Mouse (Mus musculus) embryonic facial prominence, embryonic 13.5 days (tissue): Measurements from ENCODE around the gene Ntrk1. TPM values are rescaled to one million over a fixed set of nuclear protein-coding genes. Genes with fewer than 3 reads are reported as not detected.

Experiments
- polyA plus RNA-seq: library from polyadenylated mRNA; unstranded; fragments of >200 nt; fragmentation: Nextera tagmentation; extraction: Ambion mirVana; gene quantifications from 2 replicates; pipeline ENCODE4 v1.2.1, GENCODE M21; 2015

Gene Ntrk1
- polyA plus RNA-seq, 1 experiment from 2014 or later: 1.8 TPM

Other genes with a start within 250 kb of the Ntrk1 start
- gene Arhgef11, start 177.6 kb downstream of the Ntrk1 start, polyA plus RNA-seq: 17.5 and 18.3 TPM in 2 replicates
- 0.34 and 0.99 TPM in 2 replicates for gene Lrrc71, start 46.5 kb downstream of the Ntrk1 start, polyA plus RNA-seq
- 0.78 and 0.80 TPM in 2 replicates for gene Insrr, start 1.8 kb upstream of the Ntrk1 start, polyA plus RNA-seq
- 12.5 and 15.6 TPM in 2 replicates for gene Pear1, start 29.1 kb upstream of the Ntrk1 start, polyA plus RNA-seq
- gene Sh2d2a, start 51.6 kb upstream of the Ntrk1 start, polyA plus RNA-seq: not detected in 2 replicates
- gene Prcc, start 90.4 kb upstream of the Ntrk1 start, polyA plus RNA-seq: 14.4 and 17.7 TPM in 2 replicates
- 180 and 260 TPM in 2 replicates for gene Hdgf, start 111.2 kb upstream of the Ntrk1 start, polyA plus RNA-seq
- gene Mrpl24, start 124.3 kb upstream of the Ntrk1 start, polyA plus RNA-seq: 80.1 and 84.0 TPM in 2 replicates
- gene Isg20l2, start 135.2 kb upstream of the Ntrk1 start, polyA plus RNA-seq: 69.0 and 74.3 TPM in 2 replicates
- gene Rrnad1, start 135.6 kb upstream of the Ntrk1 start, polyA plus RNA-seq: 21.1 and 25.2 TPM in 2 replicates
- 345 and 370 TPM in 2 replicates for gene Crabp2, start 153.5 kb upstream of the Ntrk1 start, polyA plus RNA-seq
- 13.8 and 17.7 TPM in 2 replicates for gene Nes, start 175.9 kb upstream of the Ntrk1 start, polyA plus RNA-seq
- gene Bcan, start 205.1 kb upstream of the Ntrk1 start, polyA plus RNA-seq: 0.39 and 0.53 TPM in 2 replicates
- gene Hapln2, start 232.4 kb upstream of the Ntrk1 start, polyA plus RNA-seq: 0.15 TPM in 1 of 2 replicates, not detected in the other
- gene Gpatch4, start 247.9 kb upstream of the Ntrk1 start, polyA plus RNA-seq: 34.0 and 38.5 TPM in 2 replicates